In genomic region chr6:83004872-83005271, GRCm38 (mm10) we compare ENCODE assay signal across 8 mouse cellular contexts. TPM values are rescaled to one million over a fixed set of nuclear protein-coding genes. Genes with fewer than 3 reads are reported as not detected.
A peak's percentile ranks its signal among the peaks of the same experiment; 100 is the strongest.
DNase-seq lines count a peak whose midpoint lies in the region.

No protein-coding gene starts in this region.

- DNase-seq in kidney, adult 9 months: peak; percentile 35
- DNase-seq in kidney, adult 18-20 months: no peak
- peak; percentile 81 for DNase-seq in NIH3T3 (ENCODE audit: low read depth)
- peak; percentile 25 to 28 for DNase-seq in heart, postnatal 14 days
- peak; percentile 81 for DNase-seq in lung, postnatal 36 days
- DNase-seq in testis, postnatal 10 days (ENCODE audit: low spot score): no peak
- DNase-seq in retina, postnatal 1 day: no peak
- DNase-seq in frontal cortex, adult 2 months (ENCODE audit: extremely low spot score in 1 of 2, low spot score in 1 of 2): no peak

- intact Hi-C loops in heart, postnatal 14 days (cut with DNase I): no loop called here

RNA-seq across cellular contexts. Expression of gene Dok1, which starts 28.4 kb away (rescaled TPM):
- total RNA-seq in heart, postnatal 14 days (2021): 1 to 10 TPM; 3.7 to 4.3 TPM
- polyA plus RNA-seq in frontal cortex, adult 2 months (2012; rRNA removed): 1.7 and 2.4 TPM in 2 replicates

RNA-seq across cellular contexts. Expression of gene Loxl3, which starts 29.1 kb away (rescaled TPM):
- 1 to 10 TPM; 3.9 to 4.9 TPM for total RNA-seq in heart, postnatal 14 days (2021)
- polyA plus RNA-seq in frontal cortex, adult 2 months (2012; rRNA removed): 6.4 and 6.6 TPM in 2 replicates

RNA-seq across cellular contexts. Expression of gene Aup1, which starts 49.4 kb away (rescaled TPM):
- 10 to 100 TPM; 82.7 to 85.5 TPM for total RNA-seq in heart, postnatal 14 days (2021)
- polyA plus RNA-seq in frontal cortex, adult 2 months (2012; rRNA removed): 220 and 253 TPM in 2 replicates

RNA-seq across cellular contexts. Expression of gene Htra2, which starts 50.2 kb away (rescaled TPM):
- total RNA-seq in heart, postnatal 14 days (2021): 10 to 100 TPM; 30.2 to 34.6 TPM
- polyA plus RNA-seq in frontal cortex, adult 2 months (2012; rRNA removed): 58.8 and 63.7 TPM in 2 replicates

RNA-seq across cellular contexts. Expression of gene Dqx1, which starts 52.8 kb away (rescaled TPM):
- under 1 TPM; 0.57 to 0.61 TPM for total RNA-seq in heart, postnatal 14 days (2021)
- polyA plus RNA-seq in frontal cortex, adult 2 months (2012; rRNA removed): 0.76 and 0.97 TPM in 2 replicates

Comparison
In these comparisons a context has a peak if more than half of its experiments do, and no peak if none do; other contexts are left out.
1. DNase-seq: peak in kidney, adult 9 months (single experiment), NIH3T3 (single experiment), heart, postnatal 14 days (2 of 2) and lung, postnatal 36 days (single experiment); none in kidney, adult 18-20 months (single experiment), testis, postnatal 10 days (single experiment), retina, postnatal 1 day (single experiment) and frontal cortex, adult 2 months (0 of 2).